Mouse (Mus musculus): ENCODE results near the gene Caskin2.

- TF ChIP-seq CTCF (IDR thresholded peaks at IDR 0.05; ENCODE audit: low read depth, low read length) (no peak), POLR2A (IDR thresholded peaks at IDR 0.05; ENCODE audit: borderline replicate concordance, low read depth, low read length) (no peak)
Observed at GRCm38 (mm10) chr11:115791919-115792318, 21.5 kb downstream of the Caskin2 start.
